Mouse (Mus musculus): ENCODE measurements around the gene Fam69b. TPM values are rescaled to one million over a fixed set of nuclear protein-coding genes. Genes with fewer than 3 reads are reported as not detected.
A peak's percentile ranks its signal among the peaks of the same experiment; 100 is the strongest.

Fam69b gene
- polyA plus RNA-seq (2012; rRNA removed): 119 and 133 TPM in 2 replicates

DNA sequence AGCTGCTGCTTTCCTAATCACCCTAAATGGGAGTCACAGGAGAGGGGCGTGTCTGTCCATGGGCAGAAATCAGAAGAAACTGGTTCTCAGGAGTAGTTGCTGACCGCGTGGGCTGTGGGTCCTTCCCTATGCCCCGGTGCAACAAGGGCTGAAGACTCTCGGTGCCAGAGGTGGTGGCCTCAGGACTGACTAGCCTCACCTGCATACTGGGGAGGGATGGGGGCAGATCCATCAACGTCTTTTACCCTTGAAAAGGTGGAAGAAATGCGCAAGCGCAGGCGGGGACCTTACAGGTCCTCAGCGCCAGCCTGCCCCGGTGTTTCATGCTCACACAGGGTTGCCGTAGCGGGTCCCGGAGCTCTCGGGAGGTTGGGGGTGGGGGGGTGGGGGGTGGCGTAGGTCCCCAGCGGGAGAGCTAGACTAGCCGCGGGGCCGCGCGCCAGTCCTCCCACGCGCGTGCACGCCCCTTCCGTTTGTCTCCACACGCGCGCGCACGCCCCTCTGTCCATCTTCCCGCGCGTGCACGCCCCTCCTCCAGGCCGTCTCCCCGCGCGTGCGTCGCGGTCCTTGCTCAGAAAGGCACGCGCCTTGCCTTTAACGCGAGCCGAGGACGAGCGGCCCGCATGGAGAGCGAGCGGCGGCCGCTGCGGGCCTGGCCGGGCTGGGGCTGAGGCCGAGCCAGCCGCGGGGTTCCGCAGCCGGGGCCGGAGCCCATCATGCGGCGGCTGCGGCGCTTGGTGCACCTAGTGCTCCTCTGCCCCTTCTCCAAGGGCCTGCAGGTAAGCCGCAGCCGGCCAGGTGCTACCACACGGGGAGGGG is at the start of gene Fam69b:
Fam69b (plus strand) TSS at position 537 of the 819 bp plus-strand sequence.
- no peak for TF ChIP-seq CTCF (IDR thresholded peaks at IDR 0.05; ENCODE audit: borderline replicate concordance, extremely low read depth, insufficient read depth, insufficient read length)
- TF ChIP-seq POLR2A (IDR thresholded peaks at IDR 0.05; ENCODE audit: borderline replicate concordance, extremely low read depth, insufficient read depth, insufficient read length, poor library complexity, severe bottlenecking): peak; percentile 91
- DNase-seq (ENCODE audit: low read depth): peak; percentile 97

DNA sequence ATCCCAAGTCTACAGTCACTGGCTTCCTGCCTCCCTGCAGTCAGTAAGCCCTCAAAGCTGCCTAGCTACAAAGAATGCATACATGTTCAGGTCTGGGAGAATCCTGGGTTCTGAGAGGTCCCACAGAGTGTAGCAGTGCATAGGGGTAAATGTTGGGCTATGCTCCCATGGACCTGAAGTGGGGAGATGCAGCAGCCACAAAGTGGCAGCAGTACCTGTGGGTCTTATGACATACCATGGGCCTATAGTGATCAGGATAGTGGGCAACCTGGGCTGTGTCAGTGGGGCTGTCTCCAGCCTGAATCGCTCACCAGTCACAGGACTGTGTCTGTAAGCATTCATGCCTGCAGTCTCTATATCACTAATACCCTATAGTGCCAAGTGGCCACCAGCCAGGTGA is 48.5 kb upstream of the Fam69b start, which contains the start of gene Egfl7:
Egfl7 (plus strand) TSS at position 301 of the 400 bp plus-strand sequence.
- DNase-seq (ENCODE audit: low read depth): no peak
- TF ChIP-seq POLR2A (IDR thresholded peaks at IDR 0.05; ENCODE audit: borderline replicate concordance, extremely low read depth, insufficient read depth, insufficient read length, poor library complexity, severe bottlenecking) (no peak), CTCF (IDR thresholded peaks at IDR 0.05; ENCODE audit: borderline replicate concordance, extremely low read depth, insufficient read depth, insufficient read length) (no peak)

DNA sequence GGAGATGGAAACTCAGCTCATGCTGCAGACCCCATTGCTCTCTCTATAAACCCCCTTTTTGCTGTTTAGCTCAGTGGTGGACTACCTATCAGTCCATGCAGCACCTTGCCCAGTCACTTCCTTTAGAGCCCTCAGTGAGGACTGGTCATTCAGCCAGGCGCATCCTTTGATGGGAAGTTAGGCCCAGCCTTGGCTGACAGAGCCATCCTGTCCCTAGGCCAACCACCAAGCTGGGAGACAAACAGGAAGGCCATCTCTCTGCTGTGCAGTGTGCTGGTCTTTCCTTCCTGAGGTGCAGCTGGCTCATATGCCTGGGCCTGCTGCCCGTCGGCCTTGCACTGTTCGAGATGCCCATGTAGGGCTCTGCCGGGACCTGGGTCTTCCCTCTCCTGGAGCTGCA is 47.5 kb upstream of the Fam69b start:
- TF ChIP-seq POLR2A (IDR thresholded peaks at IDR 0.05; ENCODE audit: borderline replicate concordance, extremely low read depth, insufficient read depth, insufficient read length, poor library complexity, severe bottlenecking): no peak
- TF ChIP-seq CTCF (IDR thresholded peaks at IDR 0.05; ENCODE audit: borderline replicate concordance, extremely low read depth, insufficient read depth, insufficient read length): no peak
- no peak for DNase-seq (ENCODE audit: low read depth)

DNA sequence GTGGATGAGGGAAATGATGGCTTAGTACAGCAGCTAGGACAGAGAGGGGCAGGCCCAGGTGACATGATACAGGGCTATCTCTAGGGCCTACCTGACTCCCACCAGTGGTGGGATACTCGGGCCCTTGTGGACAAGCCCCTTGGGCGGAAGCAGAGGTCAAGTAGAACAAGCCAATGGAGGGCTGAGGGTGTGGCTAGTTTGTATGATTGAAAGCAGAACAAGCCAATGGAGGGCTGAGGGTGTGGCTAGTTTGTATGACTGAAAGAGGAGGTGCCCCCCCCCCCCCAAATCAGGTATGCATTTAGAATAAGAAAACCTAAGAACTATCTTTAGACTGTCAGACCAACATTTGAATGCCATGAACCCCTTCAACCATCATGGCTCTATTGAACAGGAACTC is 46.1 kb upstream of the Fam69b start:
- TF ChIP-seq POLR2A (IDR thresholded peaks at IDR 0.05; ENCODE audit: borderline replicate concordance, extremely low read depth, insufficient read depth, insufficient read length, poor library complexity, severe bottlenecking) (no peak), CTCF (IDR thresholded peaks at IDR 0.05; ENCODE audit: borderline replicate concordance, extremely low read depth, insufficient read depth, insufficient read length) (no peak)
- DNase-seq (ENCODE audit: low read depth): no peak

DNA sequence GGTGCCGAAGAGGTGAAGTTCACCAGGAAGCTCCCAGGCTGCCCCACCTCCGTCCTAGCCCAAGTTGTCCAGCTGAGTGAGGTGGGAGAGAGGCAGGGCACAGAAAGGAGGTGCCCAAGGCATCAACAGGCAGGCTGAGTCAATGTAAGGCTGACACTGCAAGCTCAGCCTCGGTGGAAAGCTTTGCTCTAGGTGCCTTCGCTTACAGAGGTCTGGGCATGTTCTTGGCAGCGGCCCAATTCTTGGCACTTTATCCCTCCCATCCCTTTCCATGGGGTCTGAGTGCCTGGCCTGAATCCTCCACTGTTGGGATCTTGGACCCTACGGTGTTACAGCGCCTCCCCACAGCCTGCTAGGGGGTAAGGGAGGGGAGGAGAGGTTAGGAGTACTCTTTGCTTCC is 45.5 kb upstream of the Fam69b start:
- TF ChIP-seq POLR2A (IDR thresholded peaks at IDR 0.05; ENCODE audit: borderline replicate concordance, extremely low read depth, insufficient read depth, insufficient read length, poor library complexity, severe bottlenecking) (no peak), CTCF (IDR thresholded peaks at IDR 0.05; ENCODE audit: borderline replicate concordance, extremely low read depth, insufficient read depth, insufficient read length) (no peak)
- DNase-seq (ENCODE audit: low read depth): peak; percentile 31

DNA sequence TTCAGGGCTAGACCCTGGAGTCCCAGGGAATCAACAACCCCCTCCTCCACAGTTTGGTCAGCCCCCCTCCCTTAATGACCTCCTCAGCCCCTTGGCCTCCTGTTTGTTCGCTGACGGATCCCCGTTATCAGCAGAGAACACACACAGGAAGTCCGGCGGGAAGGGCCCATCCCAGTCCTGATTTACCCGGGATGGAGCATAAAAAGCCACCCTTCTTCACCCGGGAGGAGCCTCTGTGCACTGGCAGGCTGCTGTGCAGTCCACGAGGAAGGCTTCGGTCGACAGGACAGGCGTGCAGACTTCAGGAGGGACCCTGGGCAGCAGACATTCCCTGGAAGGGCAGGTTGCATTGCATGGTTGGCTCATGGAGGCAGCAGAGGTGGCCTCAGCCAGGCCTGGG is 44.6 kb upstream of the Fam69b start:
- DNase-seq (ENCODE audit: low read depth): no peak
- TF ChIP-seq POLR2A (IDR thresholded peaks at IDR 0.05; ENCODE audit: borderline replicate concordance, extremely low read depth, insufficient read depth, insufficient read length, poor library complexity, severe bottlenecking) (peak; percentile 16; the same call in 1 of the 2 replicates), CTCF (IDR thresholded peaks at IDR 0.05; ENCODE audit: borderline replicate concordance, extremely low read depth, insufficient read depth, insufficient read length) (no peak)

DNA sequence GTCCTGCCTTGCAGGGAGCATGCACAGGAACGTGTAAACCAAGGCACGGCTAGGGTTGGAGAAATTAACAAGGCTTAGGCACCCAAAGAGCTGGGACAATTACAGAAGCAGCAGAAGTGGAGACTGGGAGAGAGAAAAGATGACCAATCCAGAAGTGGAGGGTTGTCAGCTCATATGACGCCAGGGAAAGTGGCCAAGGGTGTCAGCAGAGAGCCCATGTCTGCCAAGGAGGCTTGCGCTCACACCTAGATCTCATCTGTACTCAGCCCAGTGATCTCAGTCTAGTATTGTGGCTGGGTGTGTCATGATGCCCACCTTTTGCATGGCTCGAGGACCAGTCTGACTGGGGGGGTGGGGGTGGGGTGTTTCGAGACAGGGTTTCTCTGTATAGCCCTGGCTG is 42.5 kb upstream of the Fam69b start:
- peak; percentile 12 for DNase-seq (ENCODE audit: low read depth)
- no peak for TF ChIP-seq POLR2A (IDR thresholded peaks at IDR 0.05; ENCODE audit: borderline replicate concordance, extremely low read depth, insufficient read depth, insufficient read length, poor library complexity, severe bottlenecking)
- TF ChIP-seq CTCF (IDR thresholded peaks at IDR 0.05; ENCODE audit: borderline replicate concordance, extremely low read depth, insufficient read depth, insufficient read length): no peak

DNA sequence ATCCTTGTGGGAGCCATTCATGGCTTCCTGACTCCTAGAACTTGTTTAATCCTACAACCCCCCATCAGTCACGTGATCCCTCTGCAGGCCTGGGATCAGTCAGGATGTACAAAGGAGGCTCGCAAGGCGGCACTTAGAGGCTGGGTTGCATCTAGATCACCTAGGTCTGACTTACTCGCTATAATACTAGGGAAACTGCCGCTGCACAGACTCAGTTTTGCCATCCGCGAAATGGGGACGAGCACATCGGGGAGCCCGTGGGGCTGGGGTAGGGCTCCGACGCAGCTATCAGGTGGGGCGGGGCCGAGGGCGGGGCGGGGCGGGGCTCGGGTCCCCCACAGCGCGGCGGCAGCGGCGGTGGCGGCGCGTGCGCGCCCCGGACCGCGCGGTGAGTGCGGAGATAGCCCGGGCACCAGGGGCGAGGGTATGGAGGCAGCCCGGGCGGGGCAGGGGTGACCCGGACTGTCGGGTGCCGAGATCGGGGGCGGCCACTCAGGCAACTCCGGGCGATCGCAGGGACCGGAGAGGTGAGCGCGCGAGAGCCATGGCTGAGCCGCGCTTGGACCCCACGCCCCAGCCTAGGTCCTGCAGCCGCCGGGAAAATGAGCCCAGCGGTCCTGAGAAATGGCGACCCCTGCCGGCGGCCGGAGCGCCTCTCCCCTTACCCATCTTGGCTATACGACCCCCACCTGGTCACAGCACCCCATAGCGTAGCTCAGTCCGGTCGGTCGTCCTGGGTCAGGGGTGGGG is 41.8 kb upstream of the Fam69b start, which contains the start of gene Gm20532:
Gm20532 (plus strand) TSS at position 346 of the 750 bp plus-strand sequence.
- no peak for TF ChIP-seq POLR2A (IDR thresholded peaks at IDR 0.05; ENCODE audit: borderline replicate concordance, extremely low read depth, insufficient read depth, insufficient read length, poor library complexity, severe bottlenecking)
- TF ChIP-seq CTCF (IDR thresholded peaks at IDR 0.05; ENCODE audit: borderline replicate concordance, extremely low read depth, insufficient read depth, insufficient read length): peak; percentile 83
- peak; percentile 79 for DNase-seq (ENCODE audit: low read depth)

DNA sequence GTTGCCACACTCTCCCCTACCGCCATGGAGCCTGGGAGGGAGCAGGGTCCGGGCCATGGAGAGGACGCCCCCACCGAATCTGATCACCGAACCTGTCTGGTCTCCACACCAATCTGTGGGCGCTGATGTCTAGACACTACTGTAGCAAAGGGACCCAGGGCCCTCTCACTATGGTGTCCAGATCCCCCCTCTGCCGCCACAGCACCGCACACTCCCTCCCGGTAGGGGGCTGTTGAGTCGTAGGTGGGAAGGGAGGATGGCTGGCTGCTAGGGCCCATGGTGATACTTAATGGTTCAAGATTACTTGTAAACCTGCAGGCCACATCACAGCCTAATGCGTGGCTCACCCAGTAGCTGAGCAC is 41.2 kb upstream of the Fam69b start:
- peak; percentile 40 for DNase-seq (ENCODE audit: low read depth)
- no peak for TF ChIP-seq POLR2A (IDR thresholded peaks at IDR 0.05; ENCODE audit: borderline replicate concordance, extremely low read depth, insufficient read depth, insufficient read length, poor library complexity, severe bottlenecking)
- TF ChIP-seq CTCF (IDR thresholded peaks at IDR 0.05; ENCODE audit: borderline replicate concordance, extremely low read depth, insufficient read depth, insufficient read length): peak; percentile 48; the same call in 1 of the 2 replicates

DNA sequence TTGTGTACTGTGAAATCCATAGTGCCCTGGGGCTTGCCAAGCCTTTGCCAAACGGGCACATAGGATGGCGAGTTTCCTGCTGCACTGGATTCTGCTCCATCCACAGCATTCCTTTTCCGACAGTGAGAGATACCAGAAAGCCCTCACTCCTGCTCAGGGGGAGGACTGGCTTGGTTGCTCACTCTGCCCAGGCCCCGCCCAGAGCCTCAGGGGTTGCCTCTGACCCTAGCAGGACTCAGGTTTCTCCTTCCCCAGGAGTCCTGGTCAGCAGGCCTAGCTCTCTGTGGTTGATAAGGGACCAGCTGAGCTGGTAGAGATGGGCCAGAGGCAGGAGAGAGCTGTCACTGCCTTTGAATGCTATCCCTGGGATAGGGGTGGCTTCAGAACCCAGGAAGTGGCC is 39.7 kb upstream of the Fam69b start:
- DNase-seq (ENCODE audit: low read depth): no peak
- TF ChIP-seq POLR2A (IDR thresholded peaks at IDR 0.05; ENCODE audit: borderline replicate concordance, extremely low read depth, insufficient read depth, insufficient read length, poor library complexity, severe bottlenecking) (no peak), CTCF (IDR thresholded peaks at IDR 0.05; ENCODE audit: borderline replicate concordance, extremely low read depth, insufficient read depth, insufficient read length) (no peak)

DNA sequence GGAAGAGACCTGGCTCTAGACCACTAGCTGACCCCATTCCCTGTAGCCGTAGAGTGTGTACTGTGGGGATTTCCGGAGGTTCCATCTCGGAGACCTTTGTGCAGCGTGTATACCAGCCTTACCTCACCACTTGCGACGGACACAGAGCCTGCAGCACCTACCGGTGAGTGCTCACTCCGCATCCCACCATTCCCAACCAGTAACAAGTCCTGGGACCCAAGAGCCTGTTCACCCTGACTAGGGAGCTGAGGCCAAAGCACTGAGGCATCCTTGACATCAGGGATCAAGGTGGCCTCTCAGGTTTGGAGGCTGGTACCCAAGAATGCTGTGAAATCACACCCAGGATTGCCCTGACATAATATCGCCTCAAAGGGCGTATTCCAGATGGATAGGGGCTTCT is 39.0 kb upstream of the Fam69b start:
- DNase-seq (ENCODE audit: low read depth): no peak
- TF ChIP-seq CTCF (IDR thresholded peaks at IDR 0.05; ENCODE audit: borderline replicate concordance, extremely low read depth, insufficient read depth, insufficient read length): no peak
